Mouse (Mus musculus) heart, postnatal 4 days (tissue): ENCODE data around the gene Parn. TPM values are rescaled to one million over a fixed set of nuclear protein-coding genes. Genes with fewer than 3 reads are reported as not detected.

Experiments used
- total RNA-seq, 2 experiments: library from RNA; stranded (reverse); gene quantifications; 2 replicates each; pipeline ENCODE4 v1.2.3; 2021

The Parn gene
- total RNA-seq, 2 experiments from 2014 or later = 19.3 to 21.2 TPM

Other genes starting within 250 kb of the Parn start
- 10 to 100 TPM; 30.7 to 32.3 TPM for gene Bfar, start 3.7 kb upstream of the Parn start, total RNA-seq
- gene 3110001I22Rik, start 3.8 kb upstream of the Parn start, total RNA-seq = 1 to 10 TPM; 2.3 to 2.5 TPM
- gene Pla2g10, start 62.8 kb upstream of the Parn start, total RNA-seq = not detected
- gene Rrn3, start 112.5 kb upstream of the Parn start, total RNA-seq = 10 to 100 TPM; 46.7 to 49.4 TPM
- gene Ntan1, start 150.7 kb upstream of the Parn start, total RNA-seq = 10 to 100 TPM; 74.8 to 76.1 TPM
- gene Pdxdc1, start 235.0 kb upstream of the Parn start, total RNA-seq = 10 to 100 TPM; 87.8 to 88.9 TPM
- gene Mpv17l, start 235.0 kb upstream of the Parn start, total RNA-seq = 1 to 10 TPM; 1.3 to 2.1 TPM